ENCODE assay signal across 19 mouse cellular contexts in the genomic region with DNA sequence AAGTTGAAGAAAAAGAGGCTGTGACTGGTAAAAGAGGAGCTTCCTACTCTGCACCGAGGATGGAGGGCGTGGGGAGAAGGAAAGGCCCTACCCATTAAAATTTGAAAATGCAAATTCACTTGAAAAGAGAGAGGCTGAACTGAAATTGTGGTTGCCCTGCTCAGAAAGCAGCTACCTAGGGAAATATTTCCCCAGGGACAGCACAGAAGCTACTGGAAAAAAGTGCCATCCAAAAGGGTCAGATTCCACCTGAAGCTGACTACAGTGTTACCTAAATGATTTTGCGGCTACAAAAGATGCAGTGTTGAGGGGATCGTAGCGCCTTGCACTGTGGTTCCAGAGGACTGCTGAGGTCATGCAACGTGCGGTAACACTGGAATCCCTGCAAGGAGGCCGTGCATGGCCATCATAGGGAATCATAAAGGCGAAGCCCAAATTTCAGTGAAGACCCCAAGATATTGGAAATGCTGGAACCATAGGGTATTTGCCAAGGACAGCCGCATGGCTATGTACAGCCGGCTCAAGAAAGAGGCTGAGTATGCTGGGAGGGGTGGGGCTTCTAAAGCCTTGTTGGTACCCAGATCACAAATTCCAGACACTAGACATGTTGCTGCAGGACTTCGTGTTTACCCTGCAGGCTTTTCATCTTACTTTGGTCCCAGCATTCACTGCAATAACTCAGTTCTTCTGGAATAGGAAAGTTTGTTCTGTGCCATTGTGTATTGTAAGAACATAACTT. TPM values are rescaled to one million over a fixed set of nuclear protein-coding genes. Genes with fewer than 3 reads are reported as not detected.
DNase-seq lines count a peak whose midpoint lies in the region; ATAC-seq and TF ChIP-seq lines count a peak whose summit lies in the region.
"Had no signal": no experiment of that assay in that cellular context is flagged by ENCODE, and none has a peak within 500 bp of the region (broad histone marks: within the 10 kb centered on the region; RNA-seq: fewer than 3 reads in every experiment).

No protein-coding gene starts in this region.

- H3K9me3 ChIP-seq in stomach, embryonic 15.5 days = no peaks in the 10 kb centered on the region
- H3K9me3 ChIP-seq in stomach, postnatal 0 days (ENCODE audit: control insufficient read depth, low read length) = no peaks in the 10 kb centered on the region
- H3K9me3 ChIP-seq: forebrain, embryonic 15.5 days; heart, embryonic 12.5 days; hindbrain, embryonic 13.5 days had no signal

- H3K4me3 ChIP-seq in stomach, embryonic 15.5 days (replicated peaks) = no peak overlapping the region
- H3K4me3 ChIP-seq in stomach, postnatal 0 days (ENCODE audit: low read depth, low read length) = no peak overlapping the region
- H3K4me3 ChIP-seq: forebrain, embryonic 15.5 days; heart, adult 2 months; heart, embryonic 12.5 days; hindbrain, embryonic 13.5 days had no signal

- no peak overlapping the region for H3K9ac ChIP-seq in stomach, embryonic 15.5 days
- no peak overlapping the region for H3K9ac ChIP-seq in stomach, postnatal 0 days (ENCODE audit: low read length)
- H3K9ac ChIP-seq: forebrain, embryonic 15.5 days; heart, embryonic 12.5 days; hindbrain, embryonic 13.5 days had no signal

- TF ChIP-seq EP300 in stomach, postnatal 0 days (optimal IDR thresholded peaks at IDR 0.05) = no peak

- WGBS in stomach, embryonic 15.5 days = 89% methylated on average over 12 of the region's 12 CpGs
- 83% methylated on average over 12 of the region's 12 CpGs for WGBS in stomach, postnatal 0 days

- peak; percentile 89 for DNase-seq in heart, adult 11 months
- no peak for DNase-seq in heart, postnatal 36 days
- no peak for DNase-seq in stomach, postnatal 0 days (ENCODE audit: low spot score)
- DNase-seq in splenic B cell, adult 2 months (ENCODE audit: low read depth, low spot score) = peak; percentile 52
- no peak for DNase-seq in ovary, postnatal 36 days (ENCODE audit: low spot score)
- DNase-seq in left cerebral cortex, postnatal 4 days = no peak
- DNase-seq: adrenal gland, adult 2 months; adrenal gland, postnatal 25 days; cerebellum, adult 18-20 months; cerebellum, adult 9-11 months; cerebellum, postnatal 36 days; gastrocnemius, postnatal 10 days; heart, adult 2 months; heart, postnatal 4 days had no signal

- no peaks in the 10 kb centered on the region for H3K27me3 ChIP-seq in stomach, embryonic 15.5 days (replicated peaks)
- H3K27me3 ChIP-seq in stomach, postnatal 0 days (ENCODE audit: control insufficient read depth, insufficient read depth, low read length) = no peaks in the 10 kb centered on the region
- no peaks in the 10 kb centered on the region for H3K27me3 ChIP-seq in splenic B cell, adult 2 months (ENCODE audit: control insufficient read depth, insufficient read depth, low read length, poor library complexity, severe bottlenecking)
- H3K27me3 ChIP-seq: forebrain, embryonic 15.5 days; heart, embryonic 12.5 days; hindbrain, embryonic 13.5 days; Patski had no signal

- H3K4me2 ChIP-seq in stomach, embryonic 15.5 days = no peak overlapping the region
- no peak overlapping the region for H3K4me2 ChIP-seq in stomach, postnatal 0 days (replicated peaks; ENCODE audit: low read depth)
- H3K4me2 ChIP-seq: forebrain, embryonic 15.5 days; heart, embryonic 12.5 days; hindbrain, embryonic 13.5 days had no signal

- no peaks in the 10 kb centered on the region; the same call in 1 of the 2 replicates for H3K36me3 ChIP-seq in stomach, embryonic 15.5 days
- H3K36me3 ChIP-seq in stomach, postnatal 0 days (ENCODE audit: control insufficient read depth, insufficient read depth, low read length) = no peaks in the 10 kb centered on the region
- H3K36me3 ChIP-seq in splenic B cell, adult 2 months (ENCODE audit: control insufficient read depth, insufficient read depth, low read length, poor library complexity, severe bottlenecking) = no peaks in the 10 kb centered on the region; the same call in 1 of the 2 replicates

- no peak for TF ChIP-seq CTCF in stomach, postnatal 0 days (IDR thresholded peaks at IDR 0.05; ENCODE audit: low read depth)

- H3K27ac ChIP-seq in stomach, embryonic 15.5 days = 0 out of 2 replicates have a peak overlapping the region, but pooled peaks have one; percentile 1
- H3K27ac ChIP-seq in stomach, postnatal 0 days (replicated peaks) = no peak overlapping the region
- H3K27ac ChIP-seq: forebrain, embryonic 15.5 days; heart, adult 2 months; hindbrain, embryonic 13.5 days had no signal

- no peak for ATAC-seq in stomach, embryonic 15.5 days (ENCODE audit: insufficient read depth, low FRiP score, low read depth)
- no peak for ATAC-seq in stomach, postnatal 0 days (ENCODE audit: low FRiP score, low TSS enrichment)
- ATAC-seq: forebrain, embryonic 15.5 days; Patski had no signal

- intact Hi-C loops in heart, postnatal 36 days (cut with DNase I) = no loop called here
- intact Hi-C loops in left cerebral cortex, postnatal 4 days (cut with DNase I) = no loop called here

- 0 out of 2 replicates have a peak, but pooled peaks cover 3% of the 10 kb centered on the region for H3K4me1 ChIP-seq in stomach, embryonic 15.5 days
- H3K4me1 ChIP-seq in stomach, postnatal 0 days (replicated peaks; ENCODE audit: control insufficient read depth, insufficient read depth) = no peaks in the 10 kb centered on the region

RNA-seq across cellular contexts. Expression of gene Kmt2e, which starts 28.4 kb away (rescaled TPM):
- 10 to 100 TPM; 50.1 to 51.5 TPM for total RNA-seq in heart, postnatal 36 days (2021)
- 95.2 and 99.7 TPM in 2 replicates for polyA plus RNA-seq in stomach, embryonic 15.5 days (2015; fragmentation: Nextera tagmentation; extraction: Ambion mirVana)
- 51.9 and 54.8 TPM in 2 replicates for polyA plus RNA-seq in stomach, postnatal 0 days (2015; fragmentation: Nextera tagmentation; extraction: Ambion mirVana)
- total RNA-seq in left cerebral cortex, postnatal 4 days (2021) = 100 to 1,000 TPM; 150 to 156 TPM

Comparison
In these comparisons a context has a peak if more than half of its experiments do, and no peak if none do; other contexts are left out.
1. DNase-seq: peak in heart, adult 11 months (single experiment) and splenic B cell, adult 2 months (single experiment); none in heart, postnatal 36 days (0 of 2), stomach, postnatal 0 days (single experiment), ovary, postnatal 36 days (single experiment) and left cerebral cortex, postnatal 4 days (single experiment).